Mouse (Mus musculus): ENCODE data around the gene Thra. TPM values are rescaled to one million over a fixed set of nuclear protein-coding genes. Genes with fewer than 3 reads are reported as not detected.
A peak's percentile ranks its signal among the peaks of the same experiment; 100 is the strongest.

Gene Thra
- polyA plus RNA-seq, 1 experiment, result 28.1 TPM

- Histone ChIP-seq H3K27me3 (ENCODE audit: control insufficient read depth, insufficient read depth, insufficient read length) (no peaks in the 10 kb centered on the region), H3ac (ENCODE audit: control insufficient read depth, insufficient read length, low read depth) (no peak overlapping the region), H3K79me2 (ENCODE audit: control insufficient read depth, insufficient read depth) (no peaks in the 10 kb centered on the region), H3K79me3 (ENCODE audit: low read depth) (no peaks in the 10 kb centered on the region), H3K4me3 (ENCODE audit: insufficient read depth, poor library complexity, severe bottlenecking) (no peak overlapping the region), H3K36me3 (ENCODE audit: control insufficient read depth, insufficient read depth) (peaks cover 48% of the 10 kb centered on the region)
- TF ChIP-seq MYOD1 (IDR thresholded peaks at IDR 0.05; ENCODE audit: control insufficient read depth, insufficient read length, low read depth) (no peak), MYOG (IDR thresholded peaks at IDR 0.05; ENCODE audit: control insufficient read depth, extremely low read depth, insufficient read length) (no peak), FOSL1 (IDR thresholded peaks at IDR 0.05; ENCODE audit: insufficient read depth, low read length, poor library complexity, severe bottlenecking) (no peak), CEBPB (IDR thresholded peaks at IDR 0.05; ENCODE audit: low read depth) (no peak), CTCF (IDR thresholded peaks at IDR 0.05; ENCODE audit: control insufficient read depth, insufficient read depth, insufficient read length) (no peak), USF1 (IDR thresholded peaks at IDR 0.05; ENCODE audit: low read depth) (no peak), MAX (IDR thresholded peaks at IDR 0.05) (no peak)
Measured at GRCm38 (mm10) chr11:98696454-98697216, 43.8 kb upstream of the Thra start.

DNA sequence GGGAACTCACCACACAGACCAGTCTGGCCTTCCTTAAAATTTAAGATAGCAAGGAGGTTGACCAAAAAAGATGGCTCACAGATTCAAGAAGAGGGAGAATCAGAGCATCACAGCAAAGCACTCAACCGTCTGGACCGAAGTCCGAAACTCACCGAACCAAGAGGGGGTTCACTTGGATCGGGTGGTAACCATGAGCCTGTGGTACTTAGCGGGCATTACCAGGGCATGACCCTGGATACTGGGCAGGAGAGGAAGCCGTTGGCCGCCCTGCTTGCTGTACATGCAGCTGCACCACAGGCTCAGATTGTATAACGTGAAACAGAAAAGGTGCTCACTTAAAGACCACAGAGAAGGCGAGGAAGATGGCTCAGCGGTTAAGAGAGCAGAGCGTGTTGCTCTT lies 43.2 kb upstream of the Thra start:
- Histone ChIP-seq H3K4me3 (ENCODE audit: insufficient read depth, poor library complexity, severe bottlenecking) (no peak overlapping the region), H3K36me3 (ENCODE audit: control insufficient read depth, insufficient read depth) (peaks cover 42% of the 10 kb centered on the region), H3ac (ENCODE audit: control insufficient read depth, insufficient read length, low read depth) (no peak overlapping the region), H3K27me3 (ENCODE audit: control insufficient read depth, insufficient read depth, insufficient read length) (no peaks in the 10 kb centered on the region), H3K79me2 (ENCODE audit: control insufficient read depth, insufficient read depth) (no peaks in the 10 kb centered on the region), H3K79me3 (ENCODE audit: low read depth) (no peaks in the 10 kb centered on the region)
- TF ChIP-seq MAX (IDR thresholded peaks at IDR 0.05), result no peak
- no peak for TF ChIP-seq CTCF (IDR thresholded peaks at IDR 0.05; ENCODE audit: control insufficient read depth, insufficient read depth, insufficient read length)
- no peak for TF ChIP-seq MYOD1 (IDR thresholded peaks at IDR 0.05; ENCODE audit: control insufficient read depth, insufficient read length, low read depth)
- no peak for TF ChIP-seq FOSL1 (IDR thresholded peaks at IDR 0.05; ENCODE audit: insufficient read depth, low read length, poor library complexity, severe bottlenecking)
- no peak for TF ChIP-seq CEBPB (IDR thresholded peaks at IDR 0.05; ENCODE audit: low read depth)
- no peak for TF ChIP-seq MYOG (IDR thresholded peaks at IDR 0.05; ENCODE audit: control insufficient read depth, extremely low read depth, insufficient read length)
- TF ChIP-seq USF1 (IDR thresholded peaks at IDR 0.05; ENCODE audit: low read depth), result no peak

DNA sequence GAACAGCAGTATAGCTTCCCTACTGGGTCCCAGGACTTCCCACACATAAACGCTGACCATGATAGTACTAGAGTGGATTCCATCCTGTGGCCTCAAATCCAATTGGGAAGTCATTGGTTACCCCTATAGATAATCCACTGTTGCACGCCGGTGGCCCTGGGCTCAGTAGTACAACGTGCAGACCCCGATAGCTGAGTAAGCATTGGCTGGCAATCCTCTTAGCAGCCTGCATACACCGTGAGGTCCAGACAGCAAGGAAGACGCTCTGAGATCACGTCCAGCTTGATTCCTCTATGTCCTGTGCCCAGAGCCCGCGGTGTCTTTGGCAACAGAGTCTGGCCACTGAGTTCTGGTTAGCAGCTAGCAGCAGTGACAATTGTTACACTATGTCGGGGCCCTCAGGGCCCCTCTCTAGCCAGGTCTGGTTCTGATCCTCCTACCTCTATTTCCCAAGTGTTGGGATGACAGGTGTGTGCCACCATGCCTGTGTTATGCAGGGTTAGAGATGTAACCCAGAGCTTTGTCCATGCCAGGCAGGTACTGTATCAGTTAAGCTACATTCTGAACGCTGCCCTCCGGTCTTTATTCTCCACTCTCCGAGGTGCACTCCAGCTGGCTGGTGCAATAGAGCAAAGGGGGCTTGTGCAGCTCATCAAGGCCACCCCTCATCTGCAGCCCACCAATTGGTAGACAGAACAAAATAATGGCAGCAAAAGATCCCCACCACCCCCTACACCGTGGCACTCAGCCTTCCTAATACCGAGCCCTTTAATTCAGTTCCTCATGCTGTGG lies 41.4 kb upstream of the Thra start:
- no peaks in the 10 kb centered on the region for H3K79me2 ChIP-seq (ENCODE audit: control insufficient read depth, insufficient read depth)
- TF ChIP-seq MAX (IDR thresholded peaks at IDR 0.05), result no peak
- TF ChIP-seq FOSL1 (IDR thresholded peaks at IDR 0.05; ENCODE audit: insufficient read depth, low read length, poor library complexity, severe bottlenecking), result no peak
- no peak for TF ChIP-seq CEBPB (IDR thresholded peaks at IDR 0.05; ENCODE audit: low read depth)
- no peak for TF ChIP-seq MYOD1 (IDR thresholded peaks at IDR 0.05; ENCODE audit: control insufficient read depth, insufficient read length, low read depth)
- TF ChIP-seq MYOG (IDR thresholded peaks at IDR 0.05; ENCODE audit: control insufficient read depth, extremely low read depth, insufficient read length), result no peak
- TF ChIP-seq CTCF (IDR thresholded peaks at IDR 0.05; ENCODE audit: control insufficient read depth, insufficient read depth, insufficient read length), result no peak
- no peak for TF ChIP-seq USF1 (IDR thresholded peaks at IDR 0.05; ENCODE audit: low read depth)
- H3ac ChIP-seq (ENCODE audit: control insufficient read depth, insufficient read length, low read depth), result no peak overlapping the region
- H3K36me3 ChIP-seq (ENCODE audit: control insufficient read depth, insufficient read depth), result peaks cover 24% of the 10 kb centered on the region
- H3K79me3 ChIP-seq (ENCODE audit: low read depth), result no peaks in the 10 kb centered on the region
- H3K4me3 ChIP-seq (ENCODE audit: insufficient read depth, poor library complexity, severe bottlenecking), result no peak overlapping the region
- H3K27me3 ChIP-seq (ENCODE audit: control insufficient read depth, insufficient read depth, insufficient read length), result no peaks in the 10 kb centered on the region

GRCm38 (mm10) chr11:98699911-98700310 lies 40.5 kb upstream of the Thra start:
- TF ChIP-seq CTCF (IDR thresholded peaks at IDR 0.05; ENCODE audit: control insufficient read depth, insufficient read depth, insufficient read length) (peak; percentile 70), USF1 (IDR thresholded peaks at IDR 0.05; ENCODE audit: low read depth) (no peak)
- H3K79me2 ChIP-seq (ENCODE audit: control insufficient read depth, insufficient read depth), result no peaks in the 10 kb centered on the region

DNA sequence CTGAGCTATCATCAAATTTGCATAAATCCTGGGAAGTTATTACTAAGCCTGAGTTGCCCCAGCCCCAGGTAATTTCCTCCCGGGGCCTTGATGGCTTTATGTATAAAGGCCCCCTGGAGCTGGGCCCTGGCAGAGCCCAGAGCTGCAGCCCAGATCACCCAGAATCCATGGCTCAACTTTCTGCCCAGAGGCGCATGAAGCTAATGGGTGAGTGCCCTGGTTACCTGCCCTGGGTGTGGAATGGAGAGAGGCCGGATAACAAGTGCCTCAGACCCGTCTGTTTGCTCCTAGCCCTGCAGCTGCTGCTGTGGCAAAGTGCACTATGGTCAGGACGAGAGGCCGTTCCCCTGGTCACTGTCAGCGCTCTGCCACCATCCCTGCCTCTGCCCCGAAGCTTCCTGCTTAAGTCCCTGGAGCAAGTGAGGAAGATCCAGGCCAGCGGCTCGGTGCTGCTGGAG lies 39.2 kb upstream of the Thra start, which contains the start of gene Csf3:
Csf3 (plus strand) TSS at position 51 of the 458 bp plus-strand sequence.
- H3K79me2 ChIP-seq (ENCODE audit: control insufficient read depth, insufficient read depth), result no peaks in the 10 kb centered on the region
- peaks cover 13% of the 10 kb centered on the region for H3K36me3 ChIP-seq (ENCODE audit: control insufficient read depth, insufficient read depth)
- H3K4me3 ChIP-seq (ENCODE audit: insufficient read depth, poor library complexity, severe bottlenecking), result no peak within 1 kb of the TSS
- H3K27me3 ChIP-seq (ENCODE audit: control insufficient read depth, insufficient read depth, insufficient read length), result no peaks in the 10 kb centered on the region
- peak within 1 kb of the TSS; percentile 6 for H3ac ChIP-seq (ENCODE audit: control insufficient read depth, insufficient read length, low read depth)
- no peaks in the 10 kb centered on the region for H3K79me3 ChIP-seq (ENCODE audit: low read depth)
- no peak for TF ChIP-seq CTCF (IDR thresholded peaks at IDR 0.05; ENCODE audit: control insufficient read depth, insufficient read depth, insufficient read length)
- no peak for TF ChIP-seq MYOG (IDR thresholded peaks at IDR 0.05; ENCODE audit: control insufficient read depth, extremely low read depth, insufficient read length)
- TF ChIP-seq MAX (IDR thresholded peaks at IDR 0.05), result no peak
- TF ChIP-seq CEBPB (IDR thresholded peaks at IDR 0.05; ENCODE audit: low read depth), result no peak
- no peak for TF ChIP-seq USF1 (IDR thresholded peaks at IDR 0.05; ENCODE audit: low read depth)
- TF ChIP-seq MYOD1 (IDR thresholded peaks at IDR 0.05; ENCODE audit: control insufficient read depth, insufficient read length, low read depth), result no peak
- TF ChIP-seq FOSL1 (IDR thresholded peaks at IDR 0.05; ENCODE audit: insufficient read depth, low read length, poor library complexity, severe bottlenecking), result no peak

More at GRCm38 (mm10) chr11:98699911-98700310, 40.5 kb upstream of the Thra start:
- H3K4me3 ChIP-seq (ENCODE audit: insufficient read depth, poor library complexity, severe bottlenecking), result no peak overlapping the region
- no peaks in the 10 kb centered on the region for H3K79me3 ChIP-seq (ENCODE audit: low read depth)
- H3K36me3 ChIP-seq (ENCODE audit: control insufficient read depth, insufficient read depth), result peaks cover 21% of the 10 kb centered on the region
- no peak overlapping the region for H3ac ChIP-seq (ENCODE audit: control insufficient read depth, insufficient read length, low read depth)
- H3K27me3 ChIP-seq (ENCODE audit: control insufficient read depth, insufficient read depth, insufficient read length), result no peaks in the 10 kb centered on the region
